Comparison of ENCODE assay signal across 24 mouse cellular contexts in the genomic region with DNA sequence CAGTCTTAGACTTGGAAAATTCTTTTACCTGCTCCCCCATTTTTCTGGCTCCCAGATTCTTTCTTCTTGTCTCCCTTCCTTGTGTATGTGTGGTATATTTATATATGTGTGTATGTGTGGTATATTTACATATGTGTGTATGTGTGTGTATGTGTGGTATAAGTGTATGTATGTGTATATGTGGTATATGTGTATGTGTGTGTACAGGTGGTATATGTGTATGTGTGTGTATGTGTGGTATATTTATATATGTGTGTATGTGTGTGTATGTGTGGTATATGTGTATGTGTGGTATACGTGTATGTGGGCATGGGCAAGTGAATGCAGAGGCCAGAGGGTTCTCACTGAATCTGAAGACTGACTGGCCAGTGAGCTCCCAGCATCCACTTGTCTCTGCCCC. TPM values are rescaled to one million over a fixed set of nuclear protein-coding genes. Genes with fewer than 3 reads are reported as not detected.
DNase-seq lines count a peak whose midpoint lies in the region; ATAC-seq and TF ChIP-seq lines count a peak whose summit lies in the region.
"Had no signal": no experiment of that assay in that cellular context is flagged by ENCODE, and none has a peak within 500 bp of the region (broad histone marks: within the 10 kb centered on the region; RNA-seq: fewer than 3 reads in every experiment).

No protein-coding gene starts in this region.

- intact Hi-C loops in gastrocnemius, adult 2 months (cut with DNase I) = no loop called here

- H3K4me3 ChIP-seq in gastrocnemius, adult 2 months = no peak overlapping the region
- no peak overlapping the region for H3K4me3 ChIP-seq in limb, embryonic 12.5 days (replicated peaks)
- no peak overlapping the region for H3K4me3 ChIP-seq in limb, embryonic 10.5 days
- H3K4me3 ChIP-seq in embryonic fibroblast, embryonic 13.5 days (ENCODE audit: insufficient read depth, low read length) = no peak overlapping the region
- H3K4me3 ChIP-seq: embryonic facial prominence, embryonic 13.5 days; heart, embryonic 13.5 days; hindbrain, embryonic 10.5 days; hindbrain, embryonic 13.5 days; intestine, embryonic 15.5 days had no signal

- 64% methylated on average over 1 of the region's 1 CpGs for WGBS in limb, embryonic 12.5 days
- 69% methylated on average over 1 of the region's 1 CpGs for WGBS in limb, embryonic 10.5 days

- H3K36me3 ChIP-seq in limb, embryonic 12.5 days = no peaks in the 10 kb centered on the region
- H3K36me3 ChIP-seq in limb, embryonic 10.5 days = no peaks in the 10 kb centered on the region
- H3K36me3 ChIP-seq: embryonic facial prominence, embryonic 13.5 days; hindbrain, embryonic 10.5 days; hindbrain, embryonic 13.5 days; intestine, embryonic 15.5 days had no signal

- 0 out of 2 replicates have a peak, but pooled peaks have one; percentile 34 for TF ChIP-seq POLR2A in embryonic fibroblast, embryonic 13.5 days (IDR thresholded peaks at IDR 0.05; ENCODE audit: low read depth, low read length)

- no peak for TF ChIP-seq CTCF in gastrocnemius, adult 2 months (IDR thresholded peaks at IDR 0.05)
- 0 out of 2 replicates have a peak, but pooled peaks have one; percentile 9 for TF ChIP-seq CTCF in embryonic fibroblast, embryonic 13.5 days (IDR thresholded peaks at IDR 0.05; ENCODE audit: borderline replicate concordance, insufficient read depth, low read length)

- H3K9me3 ChIP-seq in limb, embryonic 12.5 days = no peaks in the 10 kb centered on the region
- H3K9me3 ChIP-seq in limb, embryonic 10.5 days (replicated peaks) = no peaks in the 10 kb centered on the region
- H3K9me3 ChIP-seq: embryonic facial prominence, embryonic 13.5 days; heart, embryonic 13.5 days; hindbrain, embryonic 10.5 days; hindbrain, embryonic 13.5 days; intestine, embryonic 15.5 days had no signal

- 0 out of 2 replicates have a peak, but pooled peaks have one; percentile 63 for ATAC-seq in limb, embryonic 12.5 days (ENCODE audit: insufficient number of reproducible peaks, insufficient read depth, low FRiP score, low TSS enrichment, low read depth)
- no peak for ATAC-seq in CD4-positive, CD25-positive, alpha-beta regulatory T cell, adult 4 months
- ATAC-seq: forebrain, embryonic 14.5 days; forebrain, postnatal 0 days; hindbrain, embryonic 16.5 days; intestine, embryonic 15.5 days had no signal

- peak overlapping the region; percentile 71 for H3K27ac ChIP-seq in gastrocnemius, adult 2 months
- H3K27ac ChIP-seq in limb, embryonic 12.5 days = no peak overlapping the region
- H3K27ac ChIP-seq in limb, embryonic 10.5 days = no peak overlapping the region
- H3K27ac ChIP-seq in embryonic fibroblast, embryonic 13.5 days (ENCODE audit: insufficient read depth, low read length) = no peak overlapping the region
- H3K27ac ChIP-seq: embryonic facial prominence, embryonic 13.5 days; heart, embryonic 13.5 days; hindbrain, embryonic 10.5 days; hindbrain, embryonic 13.5 days; intestine, embryonic 15.5 days had no signal

- H3K4me2 ChIP-seq in limb, embryonic 12.5 days = no peak overlapping the region
- H3K4me2 ChIP-seq: embryonic facial prominence, embryonic 13.5 days; heart, embryonic 13.5 days; hindbrain, embryonic 13.5 days; intestine, embryonic 15.5 days had no signal

- peaks cover 5% of the 10 kb centered on the region; the same call in 1 of the 2 replicates for H3K27me3 ChIP-seq in limb, embryonic 12.5 days
- H3K27me3 ChIP-seq in limb, embryonic 10.5 days (ENCODE audit: low read depth, poor library complexity, severe bottlenecking) = no peaks in the 10 kb centered on the region
- H3K27me3 ChIP-seq: embryonic facial prominence, embryonic 13.5 days; heart, embryonic 13.5 days; hindbrain, embryonic 13.5 days; intestine, embryonic 15.5 days had no signal

- no peak overlapping the region for H3K9ac ChIP-seq in limb, embryonic 12.5 days (replicated peaks)
- H3K9ac ChIP-seq: embryonic facial prominence, embryonic 13.5 days; forebrain, postnatal 0 days; heart, embryonic 13.5 days; hindbrain, embryonic 13.5 days; intestine, embryonic 15.5 days had no signal

- no peak for DNase-seq in gastrocnemius, adult 2 months
- no peak for DNase-seq in gastrocnemius, adult 18-20 months (ENCODE audit: low spot score)
- no peak for DNase-seq in limb, embryonic 10.5 days (ENCODE audit: low spot score)
- DNase-seq in naive thymus-derived CD4-positive, alpha-beta T cell, adult 2 months (ENCODE audit: low read depth) = peak; percentile 20
- DNase-seq: adrenal gland, adult 2 months; adrenal gland, postnatal 14 days; B cell, adult 2 months; cerebellum, adult 11 months; cerebellum, adult 2 months; cerebellum, adult 9-11 months; cerebellum, postnatal 25 days; forebrain, postnatal 0 days; gastrocnemius, postnatal 14 days; heart, adult 11 months had no signal

- peaks cover 4% of the 10 kb centered on the region; the same call in 1 of the 2 replicates for H3K4me1 ChIP-seq in limb, embryonic 12.5 days (replicated peaks)
- H3K4me1 ChIP-seq in limb, embryonic 10.5 days = peaks cover 11% of the 10 kb centered on the region
- peaks cover 22% of the 10 kb centered on the region for H3K4me1 ChIP-seq in embryonic fibroblast, embryonic 13.5 days (ENCODE audit: control insufficient read depth, insufficient read depth, low read length)

RNA-seq across cellular contexts. Expression of gene Map3k20, which starts 5.7 kb away (rescaled TPM):
- total RNA-seq in gastrocnemius, adult 2 months (2021) = 100 to 1,000 TPM; 338 to 407 TPM
- total RNA-seq in gastrocnemius, adult 18-20 months (2021) = 100 to 1,000 TPM; 335 to 441 TPM
- 9.7 and 10.9 TPM in 2 replicates for polyA plus RNA-seq in limb, embryonic 12.5 days (2016; fragmentation: Nextera tagmentation; extraction: Ambion mirVana)
- 9.9 and 10.4 TPM in 2 replicates for polyA plus RNA-seq in limb, embryonic 10.5 days (2016; fragmentation: Nextera tagmentation; extraction: Ambion mirVana)
- 103 and 118 TPM in 2 replicates for polyA plus RNA-seq in embryonic fibroblast, embryonic 13.5 days (2011; ENCODE audit: insufficient read length, low read depth, missing spikeins)
- polyA plus RNA-seq in CD4-positive, CD25-positive, alpha-beta regulatory T cell, adult 4 months (2017; shearing (Covaris generic)) = under 1 TPM in 1 of 2 experiments, not detected in 1; 0.17 TPM
